Mouse (Mus musculus) bone marrow macrophage, adult 2 months (primary cell): Measurements from ENCODE around the gene Acacb. TPM values are rescaled to one million over a fixed set of nuclear protein-coding genes. Genes with fewer than 3 reads are reported as not detected.

Experiments
- H3K27ac ChIP-seq: 2 replicates; pipeline ENCODE4 v1.5.1; 2012; ENCODE audit warnings: low read depth, low read length; ENCODE audit not compliant: insufficient read depth
- H3K4me1 ChIP-seq: 2 replicates; pipeline ENCODE4 v1.6.1; 2012; ENCODE audit warnings: low read length; ENCODE audit not compliant: control insufficient read depth, insufficient read depth
- H3K4me3 ChIP-seq: 2 replicates; pipeline ENCODE4 v1.5.1; 2012; ENCODE audit warnings: mild to moderate bottlenecking, low read length, moderate library complexity; ENCODE audit not compliant: insufficient read depth
- CTCF ChIP-seq: IDR thresholded peaks from 2 replicates; pipeline ENCODE4 v1.5.1; 2012; ENCODE audit warnings: low read depth, mild to moderate bottlenecking, low read length, moderate library complexity
- POLR2A ChIP-seq: IDR thresholded peaks from 2 replicates; pipeline ENCODE4 v1.6.1; 2012; ENCODE audit warnings: mild to moderate bottlenecking, low read depth, low read length, borderline replicate concordance
- polyA plus RNA-seq: library from polyadenylated mRNA; stranded (reverse); fragments of >200 nt; gene quantifications from 2 replicates; pipeline ENCODE4 v1.2.4, GENCODE M21; 2012; ENCODE audit not compliant: missing spikeins, insufficient read depth, insufficient read length

Gene Acacb
- polyA plus RNA-seq, 1 experiment: 0.24 TPM

DNA sequence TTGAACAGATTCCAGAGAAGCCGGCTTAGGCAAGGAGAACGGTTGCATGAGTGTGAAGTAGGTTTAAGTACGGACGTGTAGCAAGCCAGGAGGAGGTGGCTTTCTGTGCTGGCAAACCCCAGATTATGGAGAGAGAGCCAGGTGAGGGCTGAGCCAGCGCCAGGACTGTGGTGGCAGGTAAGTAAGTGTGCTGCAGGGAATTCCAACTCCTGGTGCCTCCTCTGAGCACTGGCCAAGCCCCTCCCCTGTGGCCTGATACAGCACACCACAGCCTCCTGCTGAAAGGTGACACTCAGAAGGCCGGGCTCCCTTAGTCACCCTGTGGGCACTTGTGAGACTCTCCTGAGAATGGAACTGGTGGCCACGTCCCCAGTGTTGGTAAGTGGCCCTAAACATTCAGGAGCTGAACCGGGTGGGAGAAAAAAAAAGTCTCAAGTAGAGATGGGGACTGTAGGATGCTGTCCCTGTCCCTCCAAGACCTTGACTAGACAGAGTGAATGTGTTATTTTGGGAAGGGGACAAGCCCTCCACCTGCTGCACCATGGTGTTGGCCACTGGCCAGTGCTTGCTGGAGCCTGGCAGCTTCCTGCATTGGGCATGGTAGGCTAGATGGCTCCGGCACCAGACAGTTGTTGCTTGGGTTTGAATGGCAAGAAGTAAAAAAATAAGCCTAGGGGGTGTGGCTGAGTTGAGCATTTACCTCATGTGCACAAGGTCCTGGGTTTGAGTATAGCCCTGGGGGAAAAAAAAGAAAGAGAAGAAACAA, 9.0 kb downstream of the Acacb start:
- Histone ChIP-seq H3K4me1 (no peaks in the 10 kb centered on the region), H3K27ac (no peak overlapping the region), H3K4me3 (no peak overlapping the region)
- TF ChIP-seq CTCF: no peak
- TF ChIP-seq POLR2A: no peak

- no peak overlapping the region for H3K4me3 ChIP-seq
- no peak overlapping the region for H3K27ac ChIP-seq
- TF ChIP-seq POLR2A (no peak), CTCF (no peak)
- peaks cover 3% of the 10 kb centered on the region; the same call in 1 of the 2 replicates for H3K4me1 ChIP-seq
Observed at GRCm38 (mm10) chr5:114157236-114157635, 10.9 kb downstream of the Acacb start.

DNA sequence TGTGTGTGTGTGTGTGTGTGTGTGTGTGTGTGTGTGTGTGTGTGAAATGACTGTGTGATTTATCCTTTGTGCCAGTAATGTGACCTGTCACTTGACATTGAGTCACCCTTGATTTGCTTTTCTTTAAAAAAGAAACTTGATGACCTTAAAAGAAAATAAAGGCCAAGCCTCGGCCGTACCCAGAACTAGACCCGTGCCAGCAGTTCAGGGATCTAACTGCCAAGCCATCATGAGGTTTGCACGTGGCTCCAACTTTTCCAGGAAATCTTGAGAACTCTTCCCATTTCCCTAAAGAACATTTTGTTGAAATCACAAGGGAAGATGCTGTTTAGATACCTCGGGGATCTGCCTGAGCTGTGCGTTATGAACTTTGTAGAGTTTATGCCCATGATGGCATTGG, 15.1 kb downstream of the Acacb start:
- TF ChIP-seq CTCF: no peak
- H3K27ac ChIP-seq: no peak overlapping the region
- peaks cover 3% of the 10 kb centered on the region; the same call in 1 of the 2 replicates for H3K4me1 ChIP-seq
- H3K4me3 ChIP-seq: no peak overlapping the region

GRCm38 (mm10) chr5:114162106-114162815, 15.9 kb downstream of the Acacb start:
- Histone ChIP-seq H3K4me3 (no peak overlapping the region), H3K4me1 (peaks cover 3% of the 10 kb centered on the region; the same call in 1 of the 2 replicates), H3K27ac (no peak overlapping the region)
- TF ChIP-seq CTCF: no peak
- TF ChIP-seq POLR2A: no peak

DNA sequence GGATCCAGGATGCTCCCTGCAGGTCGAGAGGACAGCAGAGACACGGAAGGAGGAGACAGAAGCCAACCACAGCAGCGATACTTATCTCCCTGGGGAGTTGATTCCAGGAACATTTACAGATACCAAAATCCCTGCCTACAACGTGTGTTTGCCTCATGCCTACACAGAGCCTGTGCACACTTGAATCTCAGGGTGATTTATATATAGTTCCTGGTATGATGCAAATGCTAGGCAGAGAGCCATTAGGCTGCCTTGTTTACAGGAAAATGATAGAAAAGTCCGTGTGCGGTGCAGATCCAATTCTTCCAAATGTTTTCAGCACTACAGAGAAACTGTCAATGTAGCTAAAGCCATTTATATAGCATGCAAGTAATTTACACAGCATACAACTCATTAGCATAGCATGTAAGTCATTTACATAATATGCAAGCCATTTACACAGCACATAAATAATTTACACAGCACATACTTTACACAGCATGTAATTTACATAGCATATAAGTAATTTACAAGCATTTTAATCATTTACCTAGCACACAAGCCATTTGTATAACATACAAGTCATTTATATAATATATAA, 16.9 kb downstream of the Acacb start:
- TF ChIP-seq POLR2A (no peak), CTCF (no peak)
- H3K27ac ChIP-seq: no peak overlapping the region
- peaks cover 3% of the 10 kb centered on the region; the same call in 1 of the 2 replicates for H3K4me1 ChIP-seq
- H3K4me3 ChIP-seq: no peak overlapping the region

GRCm38 (mm10) chr5:114170345-114170744, 24.0 kb downstream of the Acacb start:
- H3K4me1 ChIP-seq: no peaks in the 10 kb centered on the region
- H3K27ac ChIP-seq: no peak overlapping the region
- TF ChIP-seq POLR2A (no peak), CTCF (no peak)
- no peak overlapping the region for H3K4me3 ChIP-seq

- Histone ChIP-seq H3K4me1 (peaks cover 3% of the 10 kb centered on the region; the same call in 1 of the 2 replicates), H3K4me3 (no peak overlapping the region), H3K27ac (no peak overlapping the region)
- TF ChIP-seq CTCF (no peak), POLR2A (no peak)
Observed at GRCm38 (mm10) chr5:114172936-114173335, 26.6 kb downstream of the Acacb start.

- TF ChIP-seq POLR2A: no peak
- no peak; the same call in 1 of the 2 replicates for TF ChIP-seq CTCF
- no peak overlapping the region for H3K27ac ChIP-seq
- peaks cover 3% of the 10 kb centered on the region; the same call in 1 of the 2 replicates for H3K4me1 ChIP-seq
- no peak overlapping the region for H3K4me3 ChIP-seq
Observed at GRCm38 (mm10) chr5:114173458-114173857, 27.1 kb downstream of the Acacb start.

DNA sequence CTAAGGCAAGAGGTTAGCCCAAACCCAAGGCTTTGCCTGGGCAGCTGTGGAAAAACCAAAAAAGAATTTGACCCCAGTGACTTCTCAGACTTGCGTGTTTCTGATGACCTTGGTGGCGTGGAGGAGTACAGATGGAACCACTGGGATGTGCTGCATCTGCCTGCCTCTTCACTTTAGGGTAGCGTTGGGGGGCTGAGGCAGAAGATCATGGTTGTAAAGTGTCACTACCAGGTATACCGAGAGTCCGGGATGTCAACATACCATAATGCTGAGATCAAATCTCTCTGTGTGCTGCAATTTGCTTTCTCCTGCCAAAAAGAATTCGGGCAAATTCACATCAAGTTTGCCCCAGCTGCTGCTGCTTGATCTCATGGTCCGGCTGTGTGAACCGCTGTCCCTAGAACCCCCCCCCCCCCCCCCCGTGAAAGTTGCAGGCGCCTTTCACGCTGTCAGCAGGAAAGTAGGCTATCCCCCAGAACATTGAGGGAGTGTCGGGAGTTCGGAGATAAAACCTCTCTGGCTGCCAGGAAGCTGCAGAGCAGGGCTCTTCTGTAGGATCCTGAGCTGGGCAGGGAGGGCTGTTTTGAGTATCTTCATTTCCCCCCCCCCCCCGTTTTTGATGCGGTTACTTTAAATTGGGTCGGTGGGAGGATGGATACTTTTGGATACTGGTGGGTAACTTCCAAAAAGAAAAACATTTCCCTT, 27.7 kb downstream of the Acacb start:
- peaks cover 3% of the 10 kb centered on the region; the same call in 1 of the 2 replicates for H3K4me1 ChIP-seq
- H3K4me3 ChIP-seq: no peak overlapping the region; the same call in 1 of the 2 replicates
- no peak for TF ChIP-seq POLR2A
- no peak for TF ChIP-seq CTCF
- no peak overlapping the region for H3K27ac ChIP-seq

- Histone ChIP-seq H3K4me3 (no peak overlapping the region; the same call in 1 of the 2 replicates), H3K27ac (no peak overlapping the region), H3K4me1 (peaks cover 3% of the 10 kb centered on the region; the same call in 1 of the 2 replicates)
- TF ChIP-seq CTCF: no peak; the same call in 1 of the 2 replicates
- no peak for TF ChIP-seq POLR2A
Observed at GRCm38 (mm10) chr5:114174639-114175038, 28.3 kb downstream of the Acacb start.
